Mouse (Mus musculus): ENCODE measurements at regions not wholly inside any gene's neighbourhood (a gene's known extent, or its start where the extent isn't known, plus 50 kb on each side); places are given as distances from the start of the nearest gene placed in this dataset.

DNA sequence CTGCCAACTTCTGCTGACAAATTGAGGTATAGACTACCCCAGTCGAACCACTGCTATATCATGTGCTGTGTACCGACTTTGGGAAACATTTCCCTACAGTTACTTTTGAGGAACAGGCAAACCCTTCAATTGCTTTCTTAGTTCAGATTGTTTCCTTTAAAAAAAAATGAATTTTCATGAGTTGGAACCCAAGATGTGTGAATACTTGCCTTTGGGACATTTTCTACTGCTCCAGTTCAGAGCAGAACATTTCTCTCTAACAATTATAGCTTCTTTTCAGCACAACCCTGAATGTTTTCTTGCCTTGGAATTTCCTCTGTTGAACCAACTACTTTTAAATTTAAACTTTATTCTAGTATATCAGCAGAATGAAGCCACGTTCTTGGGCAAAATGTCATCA lies 998.5 kb downstream of the Hace1 start:
- TF ChIP-seq CTCF (IDR thresholded peaks at IDR 0.05; ENCODE audit: borderline replicate concordance, insufficient read depth, low read depth, low read length) (no peak), POLR2A (IDR thresholded peaks at IDR 0.05; ENCODE audit: borderline replicate concordance, insufficient read depth, low read length) (no peak)
